Mouse (Mus musculus) c-Kit-positive CD71-positive TER-119-positive erythroid progenitor cells, embryonic 14.5 days (primary cell): ENCODE measurements around the gene Muc13.

Experiments used
- DNase-seq: peaks from one replicate; pipeline ENCODE4 v3.0.0-alpha.2; 2013; ENCODE audit warnings: low spot score

The Muc13 gene

DNA sequence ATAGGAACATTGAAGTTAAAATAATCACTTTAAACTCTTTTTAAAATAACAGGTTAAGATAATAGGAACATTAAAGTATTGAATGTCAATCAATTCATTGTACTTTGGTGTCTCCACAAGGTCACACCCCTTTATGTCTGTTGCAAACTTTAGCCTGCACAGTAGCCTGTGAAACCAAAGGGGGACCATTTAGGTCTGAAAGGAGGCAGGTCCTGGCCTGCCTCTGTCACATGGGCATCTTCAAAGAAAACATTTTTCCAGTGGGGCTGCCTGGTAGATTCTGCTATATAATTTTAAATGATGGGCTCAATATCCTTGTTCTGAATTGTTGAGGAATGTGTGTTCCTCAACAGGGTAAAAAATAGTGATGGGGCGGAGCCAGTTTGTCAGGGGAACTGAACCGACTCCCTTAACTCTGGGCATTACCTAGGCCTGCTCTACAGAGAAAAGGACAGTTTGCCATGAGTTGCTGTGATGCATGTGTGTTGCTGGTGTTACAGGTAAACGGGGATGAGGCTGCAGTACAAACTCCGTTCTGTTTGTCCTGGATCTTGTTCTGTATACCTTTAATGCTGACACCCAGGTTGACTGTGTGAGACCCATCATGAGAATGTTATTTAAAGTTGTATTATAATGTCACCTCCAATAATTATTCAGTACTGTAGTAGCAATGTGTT, 22.9 kb upstream of the Muc13 start:
- no peak for DNase-seq

- no peak for DNase-seq
Observed at GRCm38 (mm10) chr16:33772809-33773208, 21.0 kb upstream of the Muc13 start.

GRCm38 (mm10) chr16:33774972-33775371, 18.9 kb upstream of the Muc13 start:
- no peak for DNase-seq

DNA sequence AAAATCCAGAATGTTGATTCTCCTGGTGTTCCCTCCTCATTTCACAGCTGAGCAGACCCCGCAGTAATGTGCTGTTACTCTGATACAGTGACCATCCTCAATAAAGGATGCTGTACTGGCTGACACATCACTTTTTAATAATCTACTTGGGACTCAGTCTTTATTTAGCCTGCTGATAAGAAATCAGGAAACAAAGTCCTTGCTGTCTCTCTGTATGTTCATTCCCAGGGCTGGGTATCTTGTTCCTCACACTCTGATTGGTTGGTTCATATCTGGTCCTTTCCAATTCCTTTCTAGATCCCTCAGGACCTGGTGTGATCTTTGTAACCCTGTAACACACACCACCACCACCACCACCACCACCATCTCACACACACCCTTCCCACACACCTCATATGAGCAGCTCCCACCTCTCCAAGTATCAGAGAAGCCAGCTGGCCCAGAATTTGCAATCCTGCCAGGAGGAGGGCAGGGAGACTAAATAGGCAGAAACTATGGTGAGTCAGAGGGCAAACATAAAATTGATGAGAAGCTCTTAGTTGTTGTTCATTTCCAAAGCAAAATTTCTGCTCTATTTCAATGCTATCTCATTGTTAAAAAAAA, 18.0 kb upstream of the Muc13 start:
- no peak for DNase-seq

DNA sequence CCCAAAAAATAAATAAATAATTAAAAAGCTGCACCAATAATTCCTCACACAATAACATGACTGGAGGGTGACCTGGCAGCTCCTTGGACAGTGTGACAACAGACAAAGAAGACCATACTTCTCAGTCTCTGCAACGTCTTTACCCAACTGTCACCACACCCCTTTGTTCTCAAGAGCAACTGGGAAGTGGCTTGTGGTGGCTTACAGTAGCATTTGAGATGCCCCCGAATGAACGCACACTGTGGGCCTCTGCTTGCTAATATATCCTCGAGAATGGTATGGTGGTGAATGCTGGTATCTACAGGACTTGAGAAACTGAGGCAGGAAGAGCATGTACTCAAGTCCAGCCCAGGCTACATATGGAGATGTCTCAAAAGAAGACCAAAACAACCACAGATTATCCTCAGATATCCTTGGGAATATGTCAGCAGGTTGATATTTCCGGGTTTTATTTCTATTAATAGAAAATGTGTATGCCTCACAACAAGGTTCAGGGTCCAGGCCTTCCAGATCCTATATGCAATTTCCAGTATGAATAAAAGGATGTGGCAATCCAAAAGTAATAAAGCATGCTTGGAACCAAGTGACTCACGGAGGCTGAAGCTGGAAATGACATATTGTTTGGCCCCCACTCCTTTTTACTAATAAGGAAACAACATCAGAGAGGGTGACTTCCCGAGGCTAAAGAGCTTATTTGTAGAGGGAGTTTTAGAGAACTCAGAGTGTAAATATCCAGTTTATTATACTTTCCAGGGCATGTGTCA, 16.9 kb upstream of the Muc13 start:
- DNase-seq, result no peak

DNA sequence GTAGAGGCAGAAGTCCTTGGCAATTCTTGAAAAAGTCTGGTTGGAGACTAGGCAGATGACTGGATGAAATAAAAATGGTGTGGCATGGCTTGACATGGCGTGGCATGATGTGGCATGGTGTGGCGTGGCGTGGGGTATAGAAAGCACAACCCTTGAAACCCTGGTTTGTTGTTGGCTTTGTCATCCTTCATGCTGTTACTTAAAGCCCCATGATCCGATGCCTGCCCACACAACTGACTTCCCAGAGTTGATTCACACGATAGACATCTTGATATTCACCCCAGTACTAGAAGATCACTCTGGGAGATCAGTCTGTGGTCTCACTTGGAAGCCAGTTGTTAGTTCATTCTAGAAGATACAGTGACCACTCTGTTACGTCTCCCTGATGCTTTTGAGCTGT, 16.2 kb upstream of the Muc13 start:
- DNase-seq, result no peak

DNA sequence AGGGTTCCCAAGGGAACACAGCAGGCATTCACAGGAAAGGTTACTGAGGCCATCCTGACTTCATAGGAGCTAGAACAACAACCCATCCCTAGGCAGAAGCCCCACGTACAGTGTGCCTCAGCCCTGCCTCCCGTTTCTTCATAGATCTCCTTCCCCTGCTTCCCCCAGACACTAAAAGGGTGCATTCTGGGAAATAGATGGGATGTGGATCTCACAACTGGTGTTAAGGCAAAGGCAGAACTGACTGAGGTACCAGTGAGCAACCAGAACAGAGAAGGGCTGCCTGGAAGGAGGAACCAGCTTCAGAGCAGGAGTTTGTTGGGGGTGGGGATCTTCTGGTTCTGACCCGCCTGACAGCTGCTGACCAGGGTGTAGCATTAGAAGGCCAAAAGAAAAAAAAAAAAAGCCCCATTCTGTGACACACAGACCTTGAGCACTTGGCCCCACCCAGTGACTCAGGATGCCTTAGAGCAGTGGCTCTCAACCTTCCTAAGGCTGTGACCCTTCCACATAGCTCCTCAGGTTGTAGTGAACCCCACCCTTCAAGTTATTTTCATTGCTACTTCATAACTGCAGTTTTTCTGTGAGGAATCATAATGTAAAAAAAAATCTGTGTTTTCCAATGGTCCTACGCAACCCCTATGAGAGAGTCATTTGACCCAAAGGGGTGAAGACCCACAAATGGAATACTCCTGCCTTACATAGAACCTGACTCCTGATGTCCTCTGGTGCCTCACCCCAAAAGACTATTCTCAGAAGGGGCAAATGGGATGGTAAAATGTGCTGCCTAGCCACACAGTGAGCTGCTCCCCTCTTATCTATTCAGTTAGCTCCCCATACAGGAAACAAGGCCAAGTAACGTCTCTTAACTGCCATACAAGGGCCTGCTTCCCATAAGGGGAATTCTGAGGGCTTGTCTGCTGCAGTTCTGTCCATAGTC, 11.8 kb upstream of the Muc13 start:
- DNase-seq, result no peak

- DNase-seq, result no peak
Observed at GRCm38 (mm10) chr16:33782729-33783091, 11.1 kb upstream of the Muc13 start.

- no peak for DNase-seq
Observed at GRCm38 (mm10) chr16:33784547-33784946, 9.3 kb upstream of the Muc13 start.

DNA sequence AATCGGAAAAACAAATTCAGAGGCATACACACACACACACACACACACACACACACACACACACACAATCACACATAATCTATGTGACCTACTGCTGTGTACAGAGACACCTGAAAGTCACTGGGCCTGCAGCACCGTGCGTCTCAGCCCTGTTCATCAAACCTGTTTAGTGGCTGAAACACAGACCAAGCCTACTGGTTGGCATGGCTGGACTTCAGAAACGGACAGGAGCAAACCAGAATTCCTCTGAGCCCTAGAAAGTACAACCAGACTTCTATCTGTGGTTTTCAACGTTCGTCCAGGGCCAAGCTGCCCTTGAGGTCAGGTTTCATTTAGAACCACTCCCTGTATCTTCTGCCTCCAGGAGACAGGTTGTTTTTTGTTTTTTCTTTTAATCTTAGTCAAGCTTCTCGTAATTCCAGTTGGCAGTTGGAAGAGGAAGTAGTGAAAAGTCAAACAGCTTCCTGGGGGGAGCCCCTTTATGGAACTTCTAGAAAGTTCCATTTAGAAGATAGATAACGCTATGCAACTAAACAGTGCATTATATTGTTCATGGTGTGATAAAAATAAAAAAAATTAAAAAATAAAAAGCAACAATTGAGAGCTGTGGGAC, 8.6 kb upstream of the Muc13 start:
- DNase-seq, result no peak

- no peak for DNase-seq
Observed at GRCm38 (mm10) chr16:33786657-33787390, 7.0 kb upstream of the Muc13 start.

DNA sequence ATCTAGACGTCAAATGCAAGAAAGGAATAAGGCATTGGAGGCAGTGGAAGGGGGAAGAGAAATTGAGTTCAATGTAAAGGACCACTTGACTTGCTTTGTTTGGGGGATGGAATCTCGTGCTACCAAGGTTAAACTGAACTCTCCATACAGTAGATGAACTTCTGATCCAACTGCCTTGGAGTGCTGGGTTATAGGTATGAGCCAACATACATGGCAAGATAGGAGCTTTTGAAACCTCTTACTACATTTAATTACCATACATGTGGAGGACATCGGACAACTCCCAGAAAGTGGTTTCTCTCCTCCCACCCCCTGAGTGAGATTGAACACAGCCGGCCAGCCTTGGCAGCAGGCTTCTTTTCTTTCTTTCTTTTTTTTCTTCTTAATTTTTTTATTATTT, 1.3 kb downstream of the Muc13 start:
- DNase-seq, result no peak

- no peak for DNase-seq
Observed at GRCm38 (mm10) chr16:33795887-33796286, 2.0 kb downstream of the Muc13 start.

DNA sequence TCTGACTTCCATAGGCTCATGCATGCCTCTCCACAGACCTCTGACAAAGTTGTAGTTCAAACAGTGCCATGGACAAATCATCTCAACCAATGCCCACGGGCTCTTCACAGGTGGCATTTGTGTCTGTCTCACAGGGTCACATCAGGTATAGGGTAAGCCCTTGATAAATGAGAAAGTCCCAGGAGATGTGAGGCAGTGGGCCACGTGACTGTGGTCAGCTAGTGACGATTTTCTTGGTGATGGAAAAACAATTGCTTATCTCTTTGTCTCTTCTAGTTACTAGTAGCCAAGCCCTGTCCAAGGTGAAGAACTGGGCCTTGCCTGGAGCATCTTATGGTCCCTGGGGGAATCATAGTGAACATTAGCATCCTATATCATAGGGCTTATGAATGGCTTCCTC, 2.9 kb downstream of the Muc13 start:
- no peak for DNase-seq

DNA sequence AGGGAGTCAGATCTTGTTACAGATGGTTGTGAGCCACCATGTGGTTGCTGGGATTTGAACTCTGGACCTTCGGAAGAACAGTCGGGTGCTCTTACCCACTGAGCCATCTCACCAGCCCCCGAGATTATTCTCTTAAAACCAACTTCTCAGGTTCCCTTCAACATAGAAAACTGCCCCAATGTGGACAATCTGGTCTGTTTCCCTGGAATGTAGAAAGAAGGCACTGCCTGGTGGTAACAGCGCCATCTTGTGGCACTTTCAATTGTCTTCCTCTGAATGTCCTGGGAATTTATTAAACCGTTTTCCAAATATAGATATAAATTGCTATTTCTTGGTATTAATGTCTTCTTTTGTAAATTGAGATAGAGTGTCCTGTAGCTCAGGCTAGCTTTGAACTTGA, 4.0 kb downstream of the Muc13 start:
- DNase-seq, result peak; percentile 51

DNA sequence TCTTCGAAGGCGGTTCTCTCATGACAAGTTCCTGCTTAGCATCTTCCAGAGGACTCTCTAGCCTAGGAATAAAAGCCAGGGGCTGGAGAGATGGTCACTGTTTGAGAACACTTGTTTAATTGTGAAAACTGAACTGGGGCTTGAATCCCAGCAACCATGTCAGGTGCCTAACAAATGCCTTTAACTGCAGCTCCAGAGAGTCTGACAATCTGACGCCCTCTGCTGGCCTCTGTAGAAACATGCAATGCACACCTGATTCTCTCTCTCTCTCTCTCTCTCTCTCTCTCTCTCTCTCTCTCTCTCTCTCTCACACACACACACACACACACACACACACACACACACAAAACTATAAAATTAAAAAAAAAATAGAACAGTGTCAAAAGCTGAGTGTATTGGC, 16.2 kb downstream of the Muc13 start:
- DNase-seq, result no peak

- no peak for DNase-seq
Observed at GRCm38 (mm10) chr16:33818413-33819165, 24.8 kb downstream of the Muc13 start.

- DNase-seq, result peak; percentile 67
Observed at GRCm38 (mm10) chr16:33820269-33821178, 26.7 kb downstream of the Muc13 start.

- no peak for DNase-seq
Observed at GRCm38 (mm10) chr16:33824603-33825002, 30.8 kb downstream of the Muc13 start.
